Mouse (Mus musculus): ENCODE results near the gene Lyst. TPM values are rescaled to one million over a fixed set of nuclear protein-coding genes. Genes with fewer than 3 reads are reported as not detected.

The Lyst gene
- polyA plus RNA-seq, 1 experiment from 2014 or later = 1.1 TPM

DNA sequence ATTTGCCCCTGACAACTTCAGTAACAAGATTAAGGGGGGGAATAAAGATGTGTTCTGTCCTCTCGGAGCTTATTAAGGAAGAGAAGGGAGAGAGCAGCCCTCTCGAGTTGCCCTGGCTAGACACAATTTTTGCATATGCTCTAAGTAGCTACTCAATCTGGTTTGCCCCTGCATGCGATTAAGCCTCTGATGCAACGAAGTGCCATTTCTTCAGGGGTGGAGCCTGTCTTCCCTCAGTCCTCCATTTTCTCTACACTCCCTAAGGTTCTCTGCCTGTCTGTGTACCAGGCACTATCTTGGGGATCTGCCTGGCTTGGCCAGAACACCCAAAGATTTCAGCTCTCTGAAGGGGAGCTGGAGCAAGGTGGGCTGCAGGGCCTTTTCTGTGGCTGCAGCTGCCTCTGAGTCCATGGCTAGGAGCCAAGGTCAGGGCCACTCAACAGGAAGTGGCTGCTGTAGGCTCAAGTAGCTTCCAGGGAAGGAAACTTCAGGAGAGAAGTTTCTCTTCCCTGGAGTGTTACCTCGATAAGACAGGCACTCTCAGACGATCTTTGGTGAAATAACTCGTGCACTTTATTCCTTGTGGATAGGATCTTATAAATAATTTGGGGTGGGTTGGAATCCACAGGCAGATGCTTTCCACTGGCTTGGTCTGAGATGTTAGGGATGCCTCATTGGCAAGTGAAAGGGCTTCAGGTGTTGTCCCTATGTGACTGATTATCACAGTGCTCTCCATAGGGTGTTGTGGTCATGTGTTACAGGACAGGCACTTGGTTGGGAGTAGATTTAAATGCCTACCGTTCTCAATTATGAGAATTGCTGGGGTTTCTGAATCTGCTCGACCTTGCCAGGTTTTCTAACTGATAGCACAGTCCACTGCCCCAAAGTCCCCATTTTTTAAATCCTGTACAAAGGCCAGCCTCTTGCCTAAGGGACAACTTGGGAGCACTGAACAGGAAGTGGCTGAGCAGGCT, 40.2 kb upstream of the Lyst start:
- Histone ChIP-seq H3K27ac (ENCODE audit: low read depth, low read length) (no peak overlapping the region), H3K4me2 (replicated peaks; ENCODE audit: low read depth) (no peak overlapping the region), H3K36me3 (ENCODE audit: control insufficient read depth, insufficient read depth) (no peaks in the 10 kb centered on the region), H3K9me3 (ENCODE audit: control insufficient read depth) (no peaks in the 10 kb centered on the region), H3K4me3 (ENCODE audit: low read depth, low read length) (no peak overlapping the region), H3K4me1 (replicated peaks; ENCODE audit: control insufficient read depth, insufficient read depth, low read length) (no peaks in the 10 kb centered on the region), H3K27me3 (replicated peaks; ENCODE audit: control insufficient read depth, insufficient read depth, low read length) (no peaks in the 10 kb centered on the region), H3K9ac (ENCODE audit: low read depth, low read length) (no peak overlapping the region)
- WGBS = 71% methylated on average over 9 of the region's 9 CpGs
- ATAC-seq = no peak
- TF ChIP-seq CTCF (IDR thresholded peaks at IDR 0.05; ENCODE audit: low read depth) = no peak

GRCm38 (mm10) chr13:13552020-13552419, 38.2 kb upstream of the Lyst start:
- 49% methylated on average over 3 of the region's 3 CpGs for WGBS
- H3K4me2 ChIP-seq (replicated peaks; ENCODE audit: low read depth) = no peak overlapping the region
- no peak overlapping the region for H3K27ac ChIP-seq (ENCODE audit: low read depth, low read length)
- H3K36me3 ChIP-seq (ENCODE audit: control insufficient read depth, insufficient read depth) = no peaks in the 10 kb centered on the region
- no peak for TF ChIP-seq CTCF (IDR thresholded peaks at IDR 0.05; ENCODE audit: low read depth)
- ATAC-seq = no peak
- no peak overlapping the region for H3K4me3 ChIP-seq (ENCODE audit: low read depth, low read length)
- H3K9me3 ChIP-seq (ENCODE audit: control insufficient read depth) = no peaks in the 10 kb centered on the region
- no peak overlapping the region for H3K9ac ChIP-seq (ENCODE audit: low read depth, low read length)
- H3K4me1 ChIP-seq (replicated peaks; ENCODE audit: control insufficient read depth, insufficient read depth, low read length) = no peaks in the 10 kb centered on the region
- no peaks in the 10 kb centered on the region for H3K27me3 ChIP-seq (replicated peaks; ENCODE audit: control insufficient read depth, insufficient read depth, low read length)

GRCm38 (mm10) chr13:13553660-13554059, 36.5 kb upstream of the Lyst start:
- Histone ChIP-seq H3K9me3 (ENCODE audit: control insufficient read depth) (no peaks in the 10 kb centered on the region), H3K4me1 (replicated peaks; ENCODE audit: control insufficient read depth, insufficient read depth, low read length) (no peaks in the 10 kb centered on the region), H3K36me3 (ENCODE audit: control insufficient read depth, insufficient read depth) (no peaks in the 10 kb centered on the region), H3K27ac (ENCODE audit: low read depth, low read length) (no peak overlapping the region), H3K4me3 (ENCODE audit: low read depth, low read length) (no peak overlapping the region), H3K27me3 (replicated peaks; ENCODE audit: control insufficient read depth, insufficient read depth, low read length) (no peaks in the 10 kb centered on the region), H3K9ac (ENCODE audit: low read depth, low read length) (no peak overlapping the region), H3K4me2 (replicated peaks; ENCODE audit: low read depth) (no peak overlapping the region)
- no peak for ATAC-seq
- no peak for TF ChIP-seq CTCF (IDR thresholded peaks at IDR 0.05; ENCODE audit: low read depth)
- WGBS = 64% methylated on average over 1 of the region's 1 CpGs

DNA sequence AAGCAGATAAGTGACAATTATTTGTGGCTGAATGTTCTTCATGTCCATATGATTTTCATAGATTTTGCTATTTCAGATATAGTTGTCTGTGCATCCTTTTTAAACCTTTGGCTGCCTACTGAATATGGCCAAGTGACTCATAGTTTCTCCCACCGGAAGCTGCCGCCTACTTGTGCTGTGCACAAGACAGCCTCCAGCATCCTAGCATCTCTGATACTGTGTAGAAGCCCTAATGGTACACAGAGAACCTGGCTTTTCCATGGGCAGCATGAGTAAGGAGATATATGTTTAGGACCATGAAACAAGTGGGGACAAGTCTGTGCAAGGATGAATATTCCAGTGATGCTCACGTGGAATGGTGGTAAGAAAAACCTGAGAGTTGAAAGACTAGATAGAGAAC, 35.0 kb upstream of the Lyst start:
- Histone ChIP-seq H3K9me3 (ENCODE audit: control insufficient read depth) (no peaks in the 10 kb centered on the region), H3K9ac (ENCODE audit: low read depth, low read length) (no peak overlapping the region), H3K36me3 (ENCODE audit: control insufficient read depth, insufficient read depth) (no peaks in the 10 kb centered on the region), H3K4me2 (replicated peaks; ENCODE audit: low read depth) (no peak overlapping the region), H3K27me3 (replicated peaks; ENCODE audit: control insufficient read depth, insufficient read depth, low read length) (no peaks in the 10 kb centered on the region), H3K4me3 (ENCODE audit: low read depth, low read length) (no peak overlapping the region), H3K27ac (ENCODE audit: low read depth, low read length) (no peak overlapping the region), H3K4me1 (replicated peaks; ENCODE audit: control insufficient read depth, insufficient read depth, low read length) (no peaks in the 10 kb centered on the region)
- no peak for TF ChIP-seq CTCF (IDR thresholded peaks at IDR 0.05; ENCODE audit: low read depth)
- WGBS = 90% methylated on average over 3 of the region's 3 CpGs
- ATAC-seq = no peak

DNA sequence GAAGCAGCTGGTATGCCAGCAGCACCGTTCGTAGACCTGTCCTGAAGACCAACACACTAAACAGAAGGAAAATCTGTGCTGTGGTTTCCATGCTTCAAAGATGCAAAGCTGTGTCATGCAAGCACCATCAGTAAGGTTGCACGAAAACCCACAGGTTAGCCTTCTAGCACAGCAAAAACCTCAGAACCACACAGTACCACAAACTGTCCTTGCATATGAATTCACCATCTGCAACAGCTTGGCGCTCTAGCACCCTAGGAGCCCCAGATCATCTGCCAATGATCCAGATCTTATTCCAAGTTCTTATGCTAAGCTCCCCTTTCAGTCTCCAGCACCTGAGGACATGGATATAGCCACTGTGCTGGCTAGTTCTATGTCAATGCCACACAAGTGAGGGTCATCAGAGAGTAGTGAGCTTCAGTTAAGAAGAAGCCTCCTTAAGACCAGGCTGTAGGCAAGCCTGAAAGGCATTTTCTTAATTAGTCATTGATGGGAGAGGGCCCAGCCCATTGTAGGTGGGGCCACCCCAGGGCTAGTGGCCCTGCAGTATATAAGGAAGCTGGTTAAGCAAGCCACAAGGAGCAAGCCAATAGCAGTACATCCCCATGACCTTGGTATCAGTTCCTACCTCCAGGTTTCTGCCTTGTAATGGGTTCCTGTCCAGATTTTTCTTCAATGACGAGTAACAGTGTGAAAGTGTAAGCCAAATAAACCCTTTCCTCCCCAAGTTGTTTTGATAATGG, 33.0 kb upstream of the Lyst start:
- no peaks in the 10 kb centered on the region for H3K9me3 ChIP-seq (ENCODE audit: control insufficient read depth)
- H3K4me2 ChIP-seq (replicated peaks; ENCODE audit: low read depth) = no peak overlapping the region
- no peak overlapping the region for H3K27ac ChIP-seq (ENCODE audit: low read depth, low read length)
- H3K36me3 ChIP-seq (ENCODE audit: control insufficient read depth, insufficient read depth) = no peaks in the 10 kb centered on the region
- no peak for TF ChIP-seq CTCF (IDR thresholded peaks at IDR 0.05; ENCODE audit: low read depth)
- no peaks in the 10 kb centered on the region for H3K27me3 ChIP-seq (replicated peaks; ENCODE audit: control insufficient read depth, insufficient read depth, low read length)
- no peak overlapping the region for H3K4me3 ChIP-seq (ENCODE audit: low read depth, low read length)
- H3K9ac ChIP-seq (ENCODE audit: low read depth, low read length) = no peak overlapping the region
- 77% methylated on average over 5 of the region's 5 CpGs for WGBS
- ATAC-seq = no peak
- H3K4me1 ChIP-seq (replicated peaks; ENCODE audit: control insufficient read depth, insufficient read depth, low read length) = no peaks in the 10 kb centered on the region

- H3K27me3 ChIP-seq (replicated peaks; ENCODE audit: control insufficient read depth, insufficient read depth, low read length) = no peaks in the 10 kb centered on the region
- no peak for TF ChIP-seq CTCF (IDR thresholded peaks at IDR 0.05; ENCODE audit: low read depth)
- no peak overlapping the region for H3K9ac ChIP-seq (ENCODE audit: low read depth, low read length)
- WGBS = 63% methylated on average over 2 of the region's 2 CpGs
- no peaks in the 10 kb centered on the region for H3K9me3 ChIP-seq (ENCODE audit: control insufficient read depth)
- H3K4me3 ChIP-seq (ENCODE audit: low read depth, low read length) = no peak overlapping the region
- no peak overlapping the region for H3K4me2 ChIP-seq (replicated peaks; ENCODE audit: low read depth)
- H3K36me3 ChIP-seq (ENCODE audit: control insufficient read depth, insufficient read depth) = no peaks in the 10 kb centered on the region
- H3K4me1 ChIP-seq (replicated peaks; ENCODE audit: control insufficient read depth, insufficient read depth, low read length) = no peaks in the 10 kb centered on the region
- H3K27ac ChIP-seq (ENCODE audit: low read depth, low read length) = no peak overlapping the region
- ATAC-seq = no peak
Measured at GRCm38 (mm10) chr13:13558251-13558650, 31.9 kb upstream of the Lyst start.
